Mouse (Mus musculus) small intestine, adult 2 months (tissue): Measurements from ENCODE around the gene Fpr3.

Experiments used
- CTCF ChIP-seq: fragments of 200-500 bp; IDR thresholded peaks from 2 replicates; pipeline ENCODE4 v1.5.1; 2012; ENCODE audit warnings: low read depth, mild to moderate bottlenecking, control low read depth, inconsistent platforms, low read length, moderate library complexity, mixed read lengths; ENCODE audit not compliant: insufficient replicate concordance, insufficient read length; ENCODE audit errors: extremely low read depth
- POLR2A ChIP-seq: fragments of 200-500 bp; IDR thresholded peaks from 2 replicates; pipeline ENCODE4 v1.6.1; 2012; ENCODE audit warnings: low read depth, mild to moderate bottlenecking, control low read depth, inconsistent platforms, low read length, moderate library complexity

DNA sequence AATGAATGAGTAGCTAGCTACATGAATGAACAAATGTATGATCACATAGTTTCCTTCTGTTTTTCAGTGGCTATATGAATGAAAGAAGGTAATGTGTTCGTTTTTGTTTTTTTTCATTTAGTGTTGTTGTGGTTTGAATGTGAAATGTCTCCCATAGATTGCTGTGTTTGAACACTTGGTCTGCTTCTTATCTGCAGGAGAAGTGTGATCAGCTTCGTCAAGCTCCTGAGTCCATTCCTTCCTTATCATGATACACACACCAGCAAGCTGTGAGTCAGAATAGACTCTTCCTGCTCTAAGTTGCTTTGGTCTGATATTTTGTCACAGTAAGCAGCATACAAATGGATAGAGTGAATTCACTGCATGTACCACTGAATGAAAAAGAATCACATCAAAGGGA, 38.7 kb upstream of the Fpr3 start:
- TF ChIP-seq CTCF: no peak
- TF ChIP-seq POLR2A: no peak
